Mouse (Mus musculus): Measurements from ENCODE around the gene Bco1. TPM values are rescaled to one million over a fixed set of nuclear protein-coding genes. Genes with fewer than 3 reads are reported as not detected.

The Bco1 gene
- polyA plus RNA-seq, 1 experiment = 0.07 TPM

- Histone ChIP-seq H3K4me3 (ENCODE audit: extremely low read depth, insufficient read depth, insufficient read length) (no peak overlapping the region), H3K27ac (ENCODE audit: insufficient read depth, low read length) (no peak overlapping the region), H3K4me1 (ENCODE audit: control insufficient read depth, insufficient read depth, insufficient read length) (no peaks in the 10 kb centered on the region), H3K27me3 (ENCODE audit: control insufficient read depth, insufficient read depth, low read length) (no peaks in the 10 kb centered on the region), H3K36me3 (ENCODE audit: control insufficient read depth, insufficient read depth, low read length) (no peaks in the 10 kb centered on the region)
- 61% methylated on average over 3 of the region's 3 CpGs for WGBS
- TF ChIP-seq POLR2A (IDR thresholded peaks at IDR 0.05; ENCODE audit: low read depth, low read length) (no peak), CTCF (IDR thresholded peaks at IDR 0.05; ENCODE audit: extremely low read depth, insufficient read depth, insufficient read length, insufficient replicate concordance) (no peak)
- no peak for DNase-seq (ENCODE audit: low read depth in 1 of 2, low spot score in 2 of 2)
These were observed 76.2 kb downstream of the Bco1 start for GRCm38 (mm10) chr8:117171826-117172225.

DNA sequence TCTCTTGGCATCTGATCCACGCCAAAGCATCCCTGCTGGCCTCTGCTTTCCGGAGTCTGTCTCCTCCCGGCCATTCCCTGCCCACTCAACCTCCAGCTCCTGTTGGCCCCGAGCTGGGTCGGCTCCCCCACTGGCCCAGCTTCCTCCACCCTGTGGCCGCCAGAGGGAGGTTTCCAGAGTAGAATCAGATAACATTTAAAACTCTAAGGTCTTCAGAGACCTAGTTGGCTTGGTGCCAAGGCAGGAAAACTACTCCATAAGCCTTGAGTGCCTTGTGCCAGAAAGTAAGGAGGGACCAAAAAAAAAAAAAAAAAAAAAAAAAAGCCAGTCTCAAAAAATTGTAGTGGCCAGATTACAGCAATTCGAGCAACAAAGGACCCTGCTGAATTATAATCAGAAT is 77.2 kb downstream of the Bco1 start:
- no peak for TF ChIP-seq POLR2A (IDR thresholded peaks at IDR 0.05; ENCODE audit: low read depth, low read length)
- no peak for TF ChIP-seq CTCF (IDR thresholded peaks at IDR 0.05; ENCODE audit: extremely low read depth, insufficient read depth, insufficient read length, insufficient replicate concordance)
- no peak overlapping the region for H3K27ac ChIP-seq (ENCODE audit: insufficient read depth, low read length)
- H3K4me3 ChIP-seq (ENCODE audit: extremely low read depth, insufficient read depth, insufficient read length) = no peak overlapping the region
- no peaks in the 10 kb centered on the region for H3K4me1 ChIP-seq (ENCODE audit: control insufficient read depth, insufficient read depth, insufficient read length)
- no peaks in the 10 kb centered on the region for H3K27me3 ChIP-seq (ENCODE audit: control insufficient read depth, insufficient read depth, low read length)
- 69% methylated on average over 7 of the region's 7 CpGs for WGBS
- DNase-seq (ENCODE audit: low read depth in 1 of 2, low spot score in 2 of 2) = no peak
- no peaks in the 10 kb centered on the region for H3K36me3 ChIP-seq (ENCODE audit: control insufficient read depth, insufficient read depth, low read length)

- H3K27me3 ChIP-seq (ENCODE audit: control insufficient read depth, insufficient read depth, low read length) = no peaks in the 10 kb centered on the region
- no peaks in the 10 kb centered on the region for H3K36me3 ChIP-seq (ENCODE audit: control insufficient read depth, insufficient read depth, low read length)
- 95% methylated on average over 3 of the region's 3 CpGs for WGBS
- H3K4me1 ChIP-seq (ENCODE audit: control insufficient read depth, insufficient read depth, insufficient read length) = no peaks in the 10 kb centered on the region
- no peak overlapping the region for H3K4me3 ChIP-seq (ENCODE audit: extremely low read depth, insufficient read depth, insufficient read length)
- DNase-seq (ENCODE audit: low read depth in 1 of 2, low spot score in 2 of 2) = no peak
- TF ChIP-seq POLR2A (IDR thresholded peaks at IDR 0.05; ENCODE audit: low read depth, low read length) (no peak), CTCF (IDR thresholded peaks at IDR 0.05; ENCODE audit: extremely low read depth, insufficient read depth, insufficient read length, insufficient replicate concordance) (no peak)
- no peak overlapping the region for H3K27ac ChIP-seq (ENCODE audit: insufficient read depth, low read length)
These were observed 78.0 kb downstream of the Bco1 start for GRCm38 (mm10) chr8:117173690-117174089.

DNA sequence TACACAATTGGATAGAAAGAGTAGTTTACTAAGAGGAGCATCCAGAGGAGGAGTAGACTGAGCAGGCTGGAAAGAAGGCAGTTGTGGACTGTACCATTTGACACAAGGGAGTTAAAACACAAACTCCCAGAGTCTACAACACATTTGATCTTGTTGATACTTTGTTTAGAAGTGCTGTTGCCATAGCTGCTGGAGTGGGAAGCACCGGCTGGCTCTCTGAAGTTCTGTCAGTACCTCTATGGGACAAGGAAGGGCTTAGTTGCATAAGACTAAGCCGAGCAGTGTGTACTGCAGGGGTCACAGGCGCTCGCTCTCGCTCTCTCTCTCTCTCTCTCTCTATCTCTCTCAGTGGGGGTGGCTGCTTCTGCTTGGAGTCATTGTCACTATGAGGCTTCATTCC is 78.9 kb downstream of the Bco1 start:
- no peak overlapping the region for H3K27ac ChIP-seq (ENCODE audit: insufficient read depth, low read length)
- no peak for TF ChIP-seq POLR2A (IDR thresholded peaks at IDR 0.05; ENCODE audit: low read depth, low read length)
- TF ChIP-seq CTCF (IDR thresholded peaks at IDR 0.05; ENCODE audit: extremely low read depth, insufficient read depth, insufficient read length, insufficient replicate concordance) = no peak
- H3K4me1 ChIP-seq (ENCODE audit: control insufficient read depth, insufficient read depth, insufficient read length) = no peaks in the 10 kb centered on the region
- no peaks in the 10 kb centered on the region for H3K36me3 ChIP-seq (ENCODE audit: control insufficient read depth, insufficient read depth, low read length)
- no peak overlapping the region for H3K4me3 ChIP-seq (ENCODE audit: extremely low read depth, insufficient read depth, insufficient read length)
- whole genome bisulfite sequencing = 97% methylated on average over 5 of the region's 5 CpGs
- DNase-seq (ENCODE audit: low read depth in 1 of 2, low spot score in 2 of 2) = no peak
- H3K27me3 ChIP-seq (ENCODE audit: control insufficient read depth, insufficient read depth, low read length) = no peaks in the 10 kb centered on the region

- WGBS = 84% methylated on average over 5 of the region's 5 CpGs
- Histone ChIP-seq H3K4me3 (ENCODE audit: extremely low read depth, insufficient read depth, insufficient read length) (no peak overlapping the region), H3K36me3 (ENCODE audit: control insufficient read depth, insufficient read depth, low read length) (no peaks in the 10 kb centered on the region), H3K27me3 (ENCODE audit: control insufficient read depth, insufficient read depth, low read length) (no peaks in the 10 kb centered on the region), H3K27ac (ENCODE audit: insufficient read depth, low read length) (no peak overlapping the region), H3K4me1 (ENCODE audit: control insufficient read depth, insufficient read depth, insufficient read length) (no peaks in the 10 kb centered on the region)
- DNase-seq (ENCODE audit: low read depth in 1 of 2, low spot score in 2 of 2) = no peak
- no peak for TF ChIP-seq POLR2A (IDR thresholded peaks at IDR 0.05; ENCODE audit: low read depth, low read length)
- no peak for TF ChIP-seq CTCF (IDR thresholded peaks at IDR 0.05; ENCODE audit: extremely low read depth, insufficient read depth, insufficient read length, insufficient replicate concordance)
These were observed 80.7 kb downstream of the Bco1 start for GRCm38 (mm10) chr8:117176308-117176707.

GRCm38 (mm10) chr8:117177236-117177635 is 81.6 kb downstream of the Bco1 start:
- no peak for DNase-seq (ENCODE audit: low read depth in 1 of 2, low spot score in 2 of 2)
- H3K4me3 ChIP-seq (ENCODE audit: extremely low read depth, insufficient read depth, insufficient read length) = no peak overlapping the region
- no peaks in the 10 kb centered on the region for H3K4me1 ChIP-seq (ENCODE audit: control insufficient read depth, insufficient read depth, insufficient read length)
- H3K36me3 ChIP-seq (ENCODE audit: control insufficient read depth, insufficient read depth, low read length) = no peaks in the 10 kb centered on the region
- WGBS = 93% methylated on average over 7 of the region's 7 CpGs
- no peak overlapping the region for H3K27ac ChIP-seq (ENCODE audit: insufficient read depth, low read length)
- H3K27me3 ChIP-seq (ENCODE audit: control insufficient read depth, insufficient read depth, low read length) = no peaks in the 10 kb centered on the region
- TF ChIP-seq CTCF (IDR thresholded peaks at IDR 0.05; ENCODE audit: extremely low read depth, insufficient read depth, insufficient read length, insufficient replicate concordance) = no peak
- TF ChIP-seq POLR2A (IDR thresholded peaks at IDR 0.05; ENCODE audit: low read depth, low read length) = no peak

- no peak for TF ChIP-seq CTCF (IDR thresholded peaks at IDR 0.05; ENCODE audit: extremely low read depth, insufficient read depth, insufficient read length, insufficient replicate concordance)
- no peak for TF ChIP-seq POLR2A (IDR thresholded peaks at IDR 0.05; ENCODE audit: low read depth, low read length)
- Histone ChIP-seq H3K4me1 (ENCODE audit: control insufficient read depth, insufficient read depth, insufficient read length) (no peaks in the 10 kb centered on the region), H3K36me3 (ENCODE audit: control insufficient read depth, insufficient read depth, low read length) (no peaks in the 10 kb centered on the region), H3K4me3 (ENCODE audit: extremely low read depth, insufficient read depth, insufficient read length) (no peak overlapping the region), H3K27ac (ENCODE audit: insufficient read depth, low read length) (no peak overlapping the region), H3K27me3 (ENCODE audit: control insufficient read depth, insufficient read depth, low read length) (no peaks in the 10 kb centered on the region)
- 87% methylated on average over 2 of the region's 2 CpGs for WGBS
- DNase-seq (ENCODE audit: low read depth in 1 of 2, low spot score in 2 of 2) = no peak
These were observed 82.4 kb downstream of the Bco1 start for GRCm38 (mm10) chr8:117178039-117178438.

Data from spleen, adult 2 months (tissue).